Mouse (Mus musculus) cerebellum, adult 2 months (tissue): Measurements from ENCODE around the gene Gm5678. TPM values are rescaled to one million over a fixed set of nuclear protein-coding genes. Genes with fewer than 3 reads are reported as not detected.
"Not testable (repeated sequence)": the region's sequence is repeated elsewhere in the genome, so short reads cannot be mapped to it uniquely, and the experiment has no call there.

Experiments used
- DNase-seq, 2 experiments: peaks; one replicate each; pipeline ENCODE4 v3.0.0; 2021
- H3K27ac ChIP-seq: fragments of 200-500 bp; 2 replicates; pipeline ENCODE4 v1.5.1; 2012; ENCODE audit warnings: low read length, control low read depth, inconsistent platforms; ENCODE audit not compliant: insufficient read depth
- H3K27me3 ChIP-seq: fragments of 200-500 bp; 2 replicates; pipeline ENCODE4 v1.6.1; 2012; ENCODE audit warnings: inconsistent platforms, mild to moderate bottlenecking, low read length, moderate library complexity; ENCODE audit not compliant: control insufficient read depth, insufficient read depth
- H3K4me1 ChIP-seq: fragments of 200-500 bp; 2 replicates; pipeline ENCODE4 v1.6.1; 2011; ENCODE audit warnings: low read length; ENCODE audit not compliant: control insufficient read depth, insufficient read depth
- H3K4me3 ChIP-seq: fragments of 200-500 bp; replicated peaks from 2 replicates; pipeline ENCODE3; 2011; ENCODE audit warnings: mild to moderate bottlenecking, low read depth, low read length, control low read depth; ENCODE audit not compliant: insufficient read depth
- CTCF ChIP-seq: fragments of 200-500 bp; IDR thresholded peaks from 2 replicates; pipeline ENCODE4 v1.5.1; 2011; ENCODE audit warnings: low read depth, mild to moderate bottlenecking, control low read depth, low read length, moderate library complexity, borderline replicate concordance; ENCODE audit not compliant: insufficient read depth
- POLR2A ChIP-seq: fragments of 200-500 bp; IDR thresholded peaks from 2 replicates; pipeline ENCODE4 v1.6.1; 2011; ENCODE audit warnings: low read length, control low read depth, borderline replicate concordance; ENCODE audit not compliant: insufficient read depth
- WGBS: fragments of 180-500 bp; shearing (Covaris S2); methylation state at CpG from one replicate; pipeline ENCODE4 v1.1.7; 2018; 5-methylcytosine and 5-hydroxymethylcytosine counted together
- polyA plus RNA-seq: library from polyadenylated mRNA; depleted of rRNA; stranded (reverse); fragments of >200 nt; gene quantifications from 2 replicates; pipeline ENCODE4 v1.2.3, GENCODE M21; 2012

Gene Gm5678
- polyA plus RNA-seq, 1 experiment, result 0.11 TPM

- Histone ChIP-seq H3K4me3 (no peak overlapping the region), H3K4me1 (no peaks in the 10 kb centered on the region), H3K27ac (no peak overlapping the region), H3K27me3 (no peaks in the 10 kb centered on the region)
- peak; percentile 55 to 71 for DNase-seq
- TF ChIP-seq CTCF, result peak; percentile 80
- no peak for TF ChIP-seq POLR2A
- WGBS, result 28% methylated on average over 5 of the region's 5 CpGs
Measured at GRCm38 (mm10) chr16:93615118-93615870, 12.6 kb upstream of the Gm5678 start.

DNA sequence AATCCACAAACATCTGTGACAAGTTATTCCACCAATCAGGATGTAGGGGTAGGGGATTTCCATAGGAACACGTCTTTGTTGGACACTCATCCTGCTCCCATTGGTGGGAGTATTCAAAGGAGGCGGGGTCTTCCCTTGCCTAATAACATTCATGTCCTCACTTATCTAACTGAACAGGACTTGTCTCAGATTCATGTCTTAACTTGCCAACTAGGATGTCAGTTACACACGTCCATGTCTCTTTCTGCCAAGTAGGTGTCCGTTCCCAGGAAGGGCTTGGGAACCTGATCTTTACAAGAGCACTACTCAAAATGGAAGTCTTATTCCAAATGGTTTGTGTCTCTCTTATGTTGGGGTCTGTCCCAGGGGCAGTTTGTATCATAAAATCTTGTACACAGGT, 4.1 kb upstream of the Gm5678 start:
- not testable (repeated sequence) for DNase-seq, H3K27ac ChIP-seq, H3K4me1 ChIP-seq, H3K27me3 ChIP-seq, H3K4me3 ChIP-seq
- WGBS, result 79% methylated on average over 4 of the region's 4 CpGs

DNA sequence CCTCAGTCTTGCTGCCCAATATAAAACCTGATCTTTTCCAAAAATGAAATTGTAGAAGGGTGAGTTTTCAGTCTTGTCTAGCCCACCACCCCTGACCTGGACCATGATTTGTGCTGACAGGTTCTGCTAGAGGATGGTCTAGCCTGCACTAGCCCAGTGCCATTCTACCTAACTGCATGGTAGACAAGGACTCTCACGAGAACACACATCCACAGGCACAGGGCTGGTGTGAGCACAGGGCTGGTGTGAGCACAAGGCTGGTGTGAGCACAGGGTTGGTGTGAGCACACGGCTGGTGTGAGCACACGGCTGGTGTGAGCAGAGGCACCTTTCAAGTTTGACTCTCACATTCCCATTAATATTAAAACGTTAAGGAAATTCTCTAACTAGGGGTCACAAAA, 3.2 kb upstream of the Gm5678 start:
- DNase-seq, result no peak
- Histone ChIP-seq H3K27ac (no peak overlapping the region), H3K4me1 (no peaks in the 10 kb centered on the region), H3K4me3 (no peak overlapping the region), H3K27me3 (no peaks in the 10 kb centered on the region)
- WGBS, result 81% methylated on average over 4 of the region's 4 CpGs
- TF ChIP-seq POLR2A, result no peak
- TF ChIP-seq CTCF, result no peak

- DNase-seq, result no peak
- Histone ChIP-seq H3K27me3 (no peaks in the 10 kb centered on the region), H3K4me1 (no peaks in the 10 kb centered on the region; the same call in 1 of the 2 replicates), H3K27ac (no peak overlapping the region), H3K4me3 (no peak overlapping the region)
- 9% methylated on average over 1 of the region's 1 CpGs for WGBS
- no peak for TF ChIP-seq POLR2A
- TF ChIP-seq CTCF, result peak; percentile 39; the same call in 1 of the 2 replicates
Measured at GRCm38 (mm10) chr16:93626745-93627144, 1.2 kb upstream of the Gm5678 start.

DNA sequence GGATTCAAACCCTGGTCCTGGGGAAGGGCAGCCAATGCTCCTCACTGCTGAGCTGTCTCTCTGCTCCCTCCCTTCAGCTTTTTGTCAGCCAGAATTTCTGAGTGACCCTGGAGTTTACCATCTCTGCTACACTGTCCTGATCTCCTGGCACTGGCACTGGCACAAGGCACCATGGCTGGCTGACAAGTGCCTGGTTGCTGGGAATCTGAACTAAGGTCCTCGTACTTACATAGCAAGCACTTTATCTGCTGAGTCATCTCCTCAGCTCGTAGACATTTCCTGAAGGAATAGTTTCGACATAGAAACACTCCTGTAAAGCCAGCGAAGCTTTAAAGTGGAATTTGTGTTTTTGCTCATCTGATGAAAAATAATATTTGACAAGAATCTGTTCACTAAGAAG, 16.1 kb downstream of the Gm5678 start:
- DNase-seq, result no peak
- WGBS, result 57% methylated on average over 4 of the region's 4 CpGs
- Histone ChIP-seq H3K4me3 (no peak overlapping the region), H3K27ac (no peak overlapping the region), H3K4me1 (no peaks in the 10 kb centered on the region), H3K27me3 (no peaks in the 10 kb centered on the region)
- TF ChIP-seq CTCF (no peak), POLR2A (no peak)

DNA sequence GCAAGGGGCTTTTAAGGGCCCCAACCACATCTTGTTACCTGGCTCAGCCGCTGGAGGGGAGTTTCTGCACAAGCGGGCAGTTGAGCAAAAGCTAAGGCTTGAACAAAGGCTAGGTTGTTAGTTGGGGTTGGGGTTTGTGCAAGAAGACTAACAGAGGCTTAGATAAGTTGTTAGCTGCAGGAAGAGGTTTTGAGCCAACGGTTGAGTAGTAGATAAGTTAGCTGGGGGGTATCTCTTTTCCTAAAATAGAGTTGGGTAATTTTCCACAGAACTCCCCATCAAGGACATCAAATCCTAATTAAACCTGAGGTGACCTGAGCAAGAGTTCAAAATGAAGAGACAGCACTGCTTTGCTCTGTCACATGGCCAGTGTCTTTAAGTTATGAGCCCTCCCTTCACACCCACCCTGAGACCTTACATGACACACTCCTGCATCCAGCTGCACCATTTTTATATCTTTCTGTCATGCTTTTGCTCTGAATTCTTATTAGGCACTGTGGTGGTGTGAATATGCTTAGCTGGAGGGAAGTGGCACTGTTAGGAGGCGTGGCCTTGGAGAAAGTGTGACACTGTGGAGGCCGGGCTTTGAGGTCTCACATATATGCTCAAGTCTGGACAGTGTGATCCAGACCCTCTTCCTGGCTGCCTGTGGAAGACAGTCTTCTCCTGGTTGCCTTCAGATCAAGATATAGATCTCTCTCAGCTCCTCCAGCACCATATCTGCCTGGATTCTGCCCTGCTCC, 20.7 kb downstream of the Gm5678 start:
- WGBS, result 92% methylated on average over 5 of the region's 5 CpGs

GRCm38 (mm10) chr16:93667976-93668375, 40.1 kb downstream of the Gm5678 start:
- no peaks in the 10 kb centered on the region for H3K27me3 ChIP-seq
- TF ChIP-seq CTCF (no peak), POLR2A (no peak)
- H3K4me1 ChIP-seq, result no peaks in the 10 kb centered on the region
- no peak overlapping the region for H3K27ac ChIP-seq
- DNase-seq, result no peak
- H3K4me3 ChIP-seq, result no peak overlapping the region

More for the DNA sequence above, 20.7 kb downstream of the Gm5678 start:
- Histone ChIP-seq H3K4me3 (no peak overlapping the region), H3K27me3 (no peaks in the 10 kb centered on the region), H3K27ac (no peak overlapping the region), H3K4me1 (0 out of 2 replicates have a peak, but pooled peaks cover 5% of the 10 kb centered on the region)
- TF ChIP-seq POLR2A, result no peak
- TF ChIP-seq CTCF, result no peak
- DNase-seq, result no peak

- H3K4me3 ChIP-seq, result no peak overlapping the region
- no peaks in the 10 kb centered on the region for H3K27me3 ChIP-seq
- no peak for DNase-seq
- TF ChIP-seq POLR2A (no peak), CTCF (no peak)
- no peaks in the 10 kb centered on the region for H3K4me1 ChIP-seq
- no peak overlapping the region for H3K27ac ChIP-seq
Measured at GRCm38 (mm10) chr16:93669521-93669920, 41.6 kb downstream of the Gm5678 start.

- not testable (repeated sequence) for DNase-seq, H3K4me1 ChIP-seq, H3K27me3 ChIP-seq, H3K4me3 ChIP-seq, H3K27ac ChIP-seq
- WGBS, result 47% methylated on average over 4 of the region's 4 CpGs
Measured at GRCm38 (mm10) chr16:93670466-93670865, 42.6 kb downstream of the Gm5678 start.
